Mouse (Mus musculus): ENCODE results near the gene Chrm5. TPM values are rescaled to one million over a fixed set of nuclear protein-coding genes. Genes with fewer than 3 reads are reported as not detected.

The Chrm5 gene
- polyA plus RNA-seq, 1 experiment from 2014 or later: 0.31 TPM

- no peak overlapping the region for H3K4me2 ChIP-seq
- H3K9me3 ChIP-seq: no peaks in the 10 kb centered on the region
- no peak overlapping the region for H3K27ac ChIP-seq
- no peaks in the 10 kb centered on the region for H3K4me1 ChIP-seq
- no peaks in the 10 kb centered on the region for H3K36me3 ChIP-seq (replicated peaks)
- 78% methylated on average over 2 of the region's 2 CpGs for WGBS
- no peak overlapping the region for H3K9ac ChIP-seq
- no peak for ATAC-seq (ENCODE audit: low FRiP score)
- H3K4me3 ChIP-seq (replicated peaks): no peak overlapping the region
- no peaks in the 10 kb centered on the region for H3K27me3 ChIP-seq
Observed at GRCm38 (mm10) chr2:112443491-112443890, 37.1 kb downstream of the Chrm5 start.

GRCm38 (mm10) chr2:112437589-112437988, 43.0 kb downstream of the Chrm5 start:
- no peaks in the 10 kb centered on the region for H3K27me3 ChIP-seq
- no peaks in the 10 kb centered on the region for H3K36me3 ChIP-seq (replicated peaks)
- H3K4me2 ChIP-seq: no peak overlapping the region
- ATAC-seq (ENCODE audit: low FRiP score): no peak
- WGBS: 95% methylated on average over 2 of the region's 2 CpGs
- H3K27ac ChIP-seq: no peak overlapping the region
- no peak overlapping the region for H3K4me3 ChIP-seq (replicated peaks)
- no peaks in the 10 kb centered on the region for H3K4me1 ChIP-seq
- no peak overlapping the region for H3K9ac ChIP-seq
- no peaks in the 10 kb centered on the region for H3K9me3 ChIP-seq

- no peak overlapping the region for H3K4me3 ChIP-seq (replicated peaks)
- no peaks in the 10 kb centered on the region for H3K27me3 ChIP-seq
- WGBS: 84% methylated on average over 4 of the region's 4 CpGs
- H3K9ac ChIP-seq: no peak overlapping the region
- no peak overlapping the region for H3K4me2 ChIP-seq
- no peak overlapping the region for H3K27ac ChIP-seq
- H3K36me3 ChIP-seq (replicated peaks): no peaks in the 10 kb centered on the region
- ATAC-seq (ENCODE audit: low FRiP score): no peak
- no peaks in the 10 kb centered on the region for H3K9me3 ChIP-seq
- H3K4me1 ChIP-seq: no peaks in the 10 kb centered on the region
Observed at GRCm38 (mm10) chr2:112436292-112436691, 44.3 kb downstream of the Chrm5 start.

DNA sequence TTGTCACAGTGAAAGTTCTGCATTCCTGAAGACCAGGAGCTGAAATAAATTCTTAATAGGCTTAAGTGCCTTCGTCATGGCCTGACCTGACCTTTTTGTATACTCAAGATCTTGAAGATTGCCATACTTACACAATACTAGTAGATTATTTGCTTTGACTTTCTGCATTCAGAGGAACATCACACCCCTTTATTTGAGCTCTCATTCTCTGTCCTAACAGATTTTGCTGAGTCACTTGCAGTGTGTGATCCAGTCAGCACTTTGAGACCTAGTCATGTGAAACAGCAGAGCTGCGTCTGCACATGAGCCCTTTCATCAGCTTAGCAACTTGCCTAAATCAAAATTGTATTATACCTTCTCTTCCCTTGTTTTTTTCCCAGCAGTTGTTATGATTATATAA, 47.2 kb downstream of the Chrm5 start:
- no peaks in the 10 kb centered on the region for H3K27me3 ChIP-seq
- no peaks in the 10 kb centered on the region for H3K36me3 ChIP-seq (replicated peaks)
- H3K9me3 ChIP-seq: no peaks in the 10 kb centered on the region
- H3K4me3 ChIP-seq (replicated peaks): no peak overlapping the region
- H3K9ac ChIP-seq: no peak overlapping the region
- no peak overlapping the region for H3K4me2 ChIP-seq
- 77% methylated on average over 2 of the region's 2 CpGs for WGBS
- H3K4me1 ChIP-seq: no peaks in the 10 kb centered on the region
- H3K27ac ChIP-seq: no peak overlapping the region
- ATAC-seq (ENCODE audit: low FRiP score): no peak

- Histone ChIP-seq H3K9ac (no peak overlapping the region), H3K27me3 (no peaks in the 10 kb centered on the region), H3K9me3 (no peaks in the 10 kb centered on the region), H3K36me3 (replicated peaks) (no peaks in the 10 kb centered on the region), H3K4me2 (no peak overlapping the region), H3K4me1 (no peaks in the 10 kb centered on the region), H3K4me3 (replicated peaks) (no peak overlapping the region), H3K27ac (no peak overlapping the region)
- ATAC-seq (ENCODE audit: low FRiP score): no peak
- 90% methylated on average over 2 of the region's 2 CpGs for WGBS
Observed at GRCm38 (mm10) chr2:112432523-112432922, 48.0 kb downstream of the Chrm5 start.

- no peaks in the 10 kb centered on the region for H3K9me3 ChIP-seq
- WGBS: 82% methylated on average over 5 of the region's 5 CpGs
- H3K4me1 ChIP-seq: no peaks in the 10 kb centered on the region
- H3K27me3 ChIP-seq: no peaks in the 10 kb centered on the region
- no peak overlapping the region for H3K27ac ChIP-seq
- no peaks in the 10 kb centered on the region for H3K36me3 ChIP-seq (replicated peaks)
- no peak overlapping the region for H3K4me2 ChIP-seq
- no peak for ATAC-seq (ENCODE audit: low FRiP score)
- H3K9ac ChIP-seq: no peak overlapping the region
- no peak overlapping the region for H3K4me3 ChIP-seq (replicated peaks)
Observed at GRCm38 (mm10) chr2:112430403-112430802, 50.2 kb downstream of the Chrm5 start.

GRCm38 (mm10) chr2:112429665-112430064, 50.9 kb downstream of the Chrm5 start:
- Histone ChIP-seq H3K36me3 (replicated peaks) (no peaks in the 10 kb centered on the region), H3K9me3 (no peaks in the 10 kb centered on the region), H3K27ac (no peak overlapping the region), H3K4me3 (replicated peaks) (no peak overlapping the region), H3K27me3 (no peaks in the 10 kb centered on the region), H3K4me2 (no peak overlapping the region), H3K9ac (no peak overlapping the region), H3K4me1 (no peaks in the 10 kb centered on the region)
- ATAC-seq (ENCODE audit: low FRiP score): no peak
- 86% methylated on average over 4 of the region's 4 CpGs for WGBS

Other genes starting within 250 kb of the Chrm5 start
- 8.2 and 13.6 TPM in 2 replicates for gene Lpcat4, start 241.3 kb downstream of the Chrm5 start, polyA plus RNA-seq (2016; fragmentation: Nextera tagmentation; extraction: Ambion mirVana)
- gene Nutm1, start 221.5 kb downstream of the Chrm5 start, polyA plus RNA-seq (2016; fragmentation: Nextera tagmentation; extraction: Ambion mirVana): not detected in 2 replicates
- 152 and 157 TPM in 2 replicates for gene Nop10, start 218.8 kb downstream of the Chrm5 start, polyA plus RNA-seq (2016; fragmentation: Nextera tagmentation; extraction: Ambion mirVana)
- 17.2 and 17.6 TPM in 2 replicates for gene Slc12a6, start 214.9 kb downstream of the Chrm5 start, polyA plus RNA-seq (2016; fragmentation: Nextera tagmentation; extraction: Ambion mirVana)
- not detected in 2 replicates for gene Gm21985, start 214.5 kb downstream of the Chrm5 start, polyA plus RNA-seq (2016; fragmentation: Nextera tagmentation; extraction: Ambion mirVana)
- gene Emc4, start 112.7 kb downstream of the Chrm5 start, polyA plus RNA-seq (2016; fragmentation: Nextera tagmentation; extraction: Ambion mirVana): 104 and 111 TPM in 2 replicates
- gene Katnbl1, start 101.6 kb downstream of the Chrm5 start, polyA plus RNA-seq (2016; fragmentation: Nextera tagmentation; extraction: Ambion mirVana): 48.6 and 53.4 TPM in 2 replicates
- gene Emc7, start 25.8 kb downstream of the Chrm5 start, polyA plus RNA-seq (2016; fragmentation: Nextera tagmentation; extraction: Ambion mirVana): 11.1 and 11.5 TPM in 2 replicates
- gene Aven, start 12.2 kb upstream of the Chrm5 start, polyA plus RNA-seq (2016; fragmentation: Nextera tagmentation; extraction: Ambion mirVana): 5.8 and 6.6 TPM in 2 replicates